Mouse (Mus musculus): ENCODE measurements around the gene Ctsk. TPM values are rescaled to one million over a fixed set of nuclear protein-coding genes. Genes with fewer than 3 reads are reported as not detected.

Ctsk gene
- polyA plus RNA-seq, 1 experiment = not detected

DNA sequence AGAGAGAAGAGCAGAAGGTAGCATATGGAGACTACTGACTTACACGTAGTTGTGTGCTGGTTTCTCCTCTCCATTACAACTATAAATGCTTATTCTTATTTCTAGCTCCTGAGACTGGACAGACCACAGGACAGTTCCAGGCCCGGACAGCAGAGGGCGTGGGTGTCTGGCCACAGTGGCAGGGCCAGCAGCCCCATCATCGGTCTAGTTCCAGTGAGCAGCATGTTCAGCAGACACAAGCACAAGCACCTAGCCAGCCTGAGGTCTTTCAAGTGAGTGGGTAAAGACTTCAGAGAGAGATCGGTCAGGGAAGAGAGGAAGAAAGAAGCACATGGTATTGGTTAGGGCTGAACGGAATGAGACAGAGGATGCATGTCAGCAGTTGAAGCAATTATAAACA lies 4.7 kb upstream of the Ctsk start:
- no peak for TF ChIP-seq FLI1 (IDR thresholded peaks at IDR 0.05; ENCODE audit: low read length)
- no peak for TF ChIP-seq GATA1 (IDR thresholded peaks at IDR 0.05; ENCODE audit: borderline replicate concordance, low read length)
- peaks cover 79% of the 10 kb centered on the region for H3K36me3 ChIP-seq (replicated peaks; ENCODE audit: low read length)
- no peaks in the 10 kb centered on the region for H3K9me3 ChIP-seq
- H3K4me1 ChIP-seq = peaks cover 3% of the 10 kb centered on the region; the same call in 1 of the 2 replicates
- H3K27me3 ChIP-seq (replicated peaks) = no peaks in the 10 kb centered on the region
- H3K4me3 ChIP-seq (replicated peaks) = no peak overlapping the region

DNA sequence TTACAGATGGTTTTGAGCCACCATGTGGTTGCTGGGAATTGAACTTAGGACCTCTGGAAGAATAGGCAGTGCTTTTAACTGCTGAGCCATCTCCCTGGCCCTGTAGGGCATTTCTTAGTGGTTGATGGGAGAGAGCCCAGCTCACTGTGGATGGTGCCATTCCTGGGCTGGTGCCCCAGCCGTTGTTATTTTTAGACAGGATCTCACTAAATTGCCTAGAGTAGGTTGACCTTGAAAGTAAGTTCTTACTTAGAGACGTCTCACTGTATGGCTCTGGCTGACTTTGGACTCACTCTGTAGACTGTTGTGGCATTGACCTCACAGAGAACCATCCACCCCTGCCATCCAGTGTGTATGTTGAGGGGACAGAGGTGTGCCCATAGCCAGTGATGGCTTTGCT lies 827 bp upstream of the Ctsk start:
- peaks cover 43% of the 10 kb centered on the region for H3K36me3 ChIP-seq (replicated peaks; ENCODE audit: low read length)
- H3K4me3 ChIP-seq (replicated peaks) = no peak overlapping the region
- peaks cover 2% of the 10 kb centered on the region for H3K27me3 ChIP-seq (replicated peaks)
- no peak for TF ChIP-seq GATA1 (IDR thresholded peaks at IDR 0.05; ENCODE audit: borderline replicate concordance, low read length)
- TF ChIP-seq FLI1 (IDR thresholded peaks at IDR 0.05; ENCODE audit: low read length) = no peak
- no peaks in the 10 kb centered on the region for H3K9me3 ChIP-seq
- H3K4me1 ChIP-seq = peaks cover 3% of the 10 kb centered on the region; the same call in 1 of the 2 replicates

DNA sequence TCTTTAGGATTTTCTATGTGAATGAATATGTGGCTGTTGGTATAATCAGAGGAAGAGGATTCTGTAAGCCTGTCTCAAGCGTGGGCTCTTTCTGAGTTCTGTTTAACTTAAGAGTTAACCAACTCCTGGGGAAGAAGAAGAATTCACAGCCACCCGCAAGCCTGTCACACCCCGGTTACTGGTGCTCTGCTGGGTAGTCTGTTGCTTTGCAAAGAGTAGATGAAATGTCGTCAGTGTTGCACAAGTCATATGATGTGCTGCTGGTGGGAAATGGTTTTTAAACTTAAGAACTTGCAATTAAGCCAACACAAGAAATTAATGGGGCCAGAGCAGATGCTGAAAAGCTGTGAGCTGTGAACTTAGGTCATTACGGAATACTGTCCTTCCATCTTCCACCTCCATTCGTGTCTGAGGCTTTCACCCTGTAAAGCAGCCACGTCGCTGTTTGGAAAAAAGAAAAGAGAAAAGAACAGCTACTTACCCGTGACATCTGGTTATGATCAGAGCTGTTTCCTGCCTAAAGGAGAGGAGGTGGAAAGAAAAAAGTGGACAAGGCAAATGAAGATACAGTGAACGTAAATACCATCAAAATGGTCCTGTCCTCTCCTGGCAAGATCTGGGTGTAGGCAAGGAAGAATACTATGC lies 562 bp downstream of the Ctsk start:
- Histone ChIP-seq H3K27me3 (replicated peaks) (peaks cover 2% of the 10 kb centered on the region), H3K4me3 (replicated peaks) (no peak overlapping the region), H3K4me1 (peaks cover 3% of the 10 kb centered on the region; the same call in 1 of the 2 replicates), H3K9me3 (no peaks in the 10 kb centered on the region), H3K36me3 (replicated peaks; ENCODE audit: low read length) (peaks cover 29% of the 10 kb centered on the region)
- TF ChIP-seq FLI1 (IDR thresholded peaks at IDR 0.05; ENCODE audit: low read length) = no peak
- no peak for TF ChIP-seq GATA1 (IDR thresholded peaks at IDR 0.05; ENCODE audit: borderline replicate concordance, low read length)

DNA sequence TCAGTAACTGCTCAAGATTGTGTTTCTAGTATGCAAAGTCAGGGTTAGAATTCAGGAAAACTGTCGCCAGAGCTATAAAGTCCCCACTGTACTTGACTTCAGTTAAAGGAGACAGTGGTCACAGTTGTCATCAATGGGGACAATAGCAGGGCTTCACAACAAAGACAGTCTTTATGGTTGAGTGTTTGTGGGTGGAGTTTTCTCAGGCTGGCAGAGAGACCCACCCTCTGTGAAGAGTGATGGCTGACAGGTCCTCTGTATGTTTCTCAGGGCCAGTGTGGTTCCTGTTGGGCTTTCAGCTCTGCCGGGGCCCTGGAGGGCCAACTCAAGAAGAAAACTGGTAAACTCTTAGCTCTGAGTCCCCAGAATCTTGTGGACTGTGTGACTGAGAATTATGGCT lies 3.3 kb downstream of the Ctsk start:
- TF ChIP-seq GATA1 (IDR thresholded peaks at IDR 0.05; ENCODE audit: borderline replicate concordance, low read length) (no peak), FLI1 (IDR thresholded peaks at IDR 0.05; ENCODE audit: low read length) (no peak)
- H3K27me3 ChIP-seq (replicated peaks) = peaks cover 2% of the 10 kb centered on the region
- peaks cover 14% of the 10 kb centered on the region for H3K4me1 ChIP-seq
- H3K9me3 ChIP-seq = no peaks in the 10 kb centered on the region
- H3K4me3 ChIP-seq (replicated peaks) = no peak overlapping the region
- H3K36me3 ChIP-seq (replicated peaks; ENCODE audit: low read length) = peaks cover 9% of the 10 kb centered on the region

DNA sequence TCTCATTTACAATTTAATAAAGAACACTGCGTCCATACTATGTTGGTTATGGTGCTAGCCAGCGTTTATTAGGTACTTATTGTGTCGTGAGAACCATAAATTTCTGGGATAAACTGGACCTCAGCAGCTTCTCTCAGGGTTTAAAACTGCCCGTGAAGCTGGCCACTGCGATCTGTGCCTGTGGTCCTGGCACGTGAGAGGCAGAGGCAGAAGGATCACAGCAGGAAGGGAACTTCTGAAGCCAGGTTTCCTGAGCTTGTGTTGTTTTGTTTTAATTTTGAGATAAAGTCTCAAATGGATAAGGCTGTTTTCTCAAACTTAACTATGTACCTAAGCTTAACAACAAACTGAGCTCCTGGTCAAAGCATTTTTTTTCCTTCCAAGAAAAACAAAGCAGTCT lies 10.3 kb downstream of the Ctsk start:
- Histone ChIP-seq H3K4me1 (peaks cover 23% of the 10 kb centered on the region), H3K9me3 (0 out of 2 replicates have a peak, but pooled peaks cover 4% of the 10 kb centered on the region), H3K27me3 (replicated peaks) (no peaks in the 10 kb centered on the region), H3K36me3 (replicated peaks; ENCODE audit: low read length) (peaks cover 6% of the 10 kb centered on the region), H3K4me3 (replicated peaks) (no peak overlapping the region)
- no peak for TF ChIP-seq FLI1 (IDR thresholded peaks at IDR 0.05; ENCODE audit: low read length)
- TF ChIP-seq GATA1 (IDR thresholded peaks at IDR 0.05; ENCODE audit: borderline replicate concordance, low read length) = no peak

- Histone ChIP-seq H3K36me3 (replicated peaks; ENCODE audit: low read length) (peaks cover 1% of the 10 kb centered on the region), H3K4me3 (replicated peaks) (peak overlapping the region; percentile 72), H3K27me3 (replicated peaks) (no peaks in the 10 kb centered on the region), H3K9me3 (0 out of 2 replicates have a peak, but pooled peaks cover 4% of the 10 kb centered on the region), H3K4me1 (peaks cover 22% of the 10 kb centered on the region)
- TF ChIP-seq FLI1 (IDR thresholded peaks at IDR 0.05; ENCODE audit: low read length) (no peak), GATA1 (IDR thresholded peaks at IDR 0.05; ENCODE audit: borderline replicate concordance, low read length) (no peak)
Measured at GRCm38 (mm10) chr3:95511611-95512180, 12.6 kb downstream of the Ctsk start.

DNA sequence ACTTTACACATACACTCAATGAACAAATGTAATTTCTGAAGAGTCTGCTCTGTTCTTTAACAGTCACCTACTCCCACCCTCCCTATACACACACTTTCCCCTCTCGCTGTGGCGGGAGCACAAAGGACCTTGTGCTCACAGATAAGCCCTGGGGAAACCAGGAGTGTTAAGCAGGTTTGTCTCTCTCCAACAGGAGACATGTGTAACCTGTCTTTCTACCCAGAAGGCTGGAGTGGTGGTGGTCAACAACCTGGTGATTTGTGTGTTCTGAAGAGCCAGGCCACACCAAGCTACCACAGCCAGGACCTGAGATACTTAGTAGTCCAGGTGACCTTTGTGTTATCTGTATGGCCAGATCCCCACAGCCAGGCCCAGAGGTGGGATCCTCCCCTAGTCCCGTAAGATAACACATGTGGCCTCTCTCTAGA lies 17.6 kb downstream of the Ctsk start:
- H3K9me3 ChIP-seq = 0 out of 2 replicates have a peak, but pooled peaks cover 4% of the 10 kb centered on the region
- H3K27me3 ChIP-seq (replicated peaks) = no peaks in the 10 kb centered on the region
- no peaks in the 10 kb centered on the region for H3K36me3 ChIP-seq (replicated peaks; ENCODE audit: low read length)
- H3K4me3 ChIP-seq (replicated peaks) = no peak overlapping the region
- H3K4me1 ChIP-seq = peaks cover 52% of the 10 kb centered on the region
- no peak for TF ChIP-seq GATA1 (IDR thresholded peaks at IDR 0.05; ENCODE audit: borderline replicate concordance, low read length)
- TF ChIP-seq FLI1 (IDR thresholded peaks at IDR 0.05; ENCODE audit: low read length) = no peak

DNA sequence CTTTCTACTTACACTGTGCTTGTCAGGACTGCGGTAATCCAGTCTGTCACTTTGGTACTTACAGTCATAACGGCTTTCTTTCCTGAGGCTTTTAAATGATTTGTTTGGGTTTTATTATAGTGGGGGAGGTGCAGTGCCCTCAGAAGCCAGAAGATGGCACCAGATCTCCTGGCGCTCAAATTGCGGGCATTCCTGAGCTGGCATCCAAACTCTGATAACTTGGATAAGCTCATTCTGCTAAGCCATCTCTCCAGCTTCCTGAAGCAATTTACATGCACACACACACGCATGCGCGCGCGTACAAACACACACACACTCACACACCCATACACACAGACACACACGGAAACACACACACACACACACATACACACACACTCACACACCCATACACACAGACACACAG lies 18.4 kb downstream of the Ctsk start:
- no peak for TF ChIP-seq GATA1 (IDR thresholded peaks at IDR 0.05; ENCODE audit: borderline replicate concordance, low read length)
- no peak for TF ChIP-seq FLI1 (IDR thresholded peaks at IDR 0.05; ENCODE audit: low read length)
- H3K4me1 ChIP-seq = peaks cover 51% of the 10 kb centered on the region
- peaks cover 4% of the 10 kb centered on the region for H3K27me3 ChIP-seq (replicated peaks)
- H3K4me3 ChIP-seq (replicated peaks) = no peak overlapping the region
- 0 out of 2 replicates have a peak, but pooled peaks cover 4% of the 10 kb centered on the region for H3K9me3 ChIP-seq
- H3K36me3 ChIP-seq (replicated peaks; ENCODE audit: low read length) = no peaks in the 10 kb centered on the region

DNA sequence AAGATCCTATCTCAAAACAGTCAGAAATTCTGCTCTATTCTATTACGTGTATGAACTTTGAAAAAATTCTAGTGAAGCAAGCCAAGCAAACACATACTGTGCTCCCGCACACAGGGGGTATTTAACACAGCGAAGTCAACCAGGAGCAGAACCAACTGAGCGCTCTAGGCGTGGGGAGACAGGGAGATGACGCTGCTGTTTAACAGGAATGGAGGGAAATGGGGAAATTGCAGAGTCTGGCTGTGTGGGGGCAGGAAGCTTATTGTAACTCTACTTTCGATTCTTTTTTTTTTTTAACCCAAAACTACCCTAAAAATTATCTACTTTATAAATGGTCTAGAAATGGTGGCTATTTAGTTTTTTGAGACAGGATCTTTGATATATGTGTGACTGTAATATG lies 19.8 kb downstream of the Ctsk start:
- H3K4me3 ChIP-seq (replicated peaks) = peak overlapping the region; percentile 70
- no peak for TF ChIP-seq GATA1 (IDR thresholded peaks at IDR 0.05; ENCODE audit: borderline replicate concordance, low read length)
- no peak for TF ChIP-seq FLI1 (IDR thresholded peaks at IDR 0.05; ENCODE audit: low read length)
- no peaks in the 10 kb centered on the region for H3K9me3 ChIP-seq
- H3K27me3 ChIP-seq (replicated peaks) = peaks cover 9% of the 10 kb centered on the region
- peaks cover 63% of the 10 kb centered on the region for H3K4me1 ChIP-seq
- no peaks in the 10 kb centered on the region for H3K36me3 ChIP-seq (replicated peaks; ENCODE audit: low read length)

DNA sequence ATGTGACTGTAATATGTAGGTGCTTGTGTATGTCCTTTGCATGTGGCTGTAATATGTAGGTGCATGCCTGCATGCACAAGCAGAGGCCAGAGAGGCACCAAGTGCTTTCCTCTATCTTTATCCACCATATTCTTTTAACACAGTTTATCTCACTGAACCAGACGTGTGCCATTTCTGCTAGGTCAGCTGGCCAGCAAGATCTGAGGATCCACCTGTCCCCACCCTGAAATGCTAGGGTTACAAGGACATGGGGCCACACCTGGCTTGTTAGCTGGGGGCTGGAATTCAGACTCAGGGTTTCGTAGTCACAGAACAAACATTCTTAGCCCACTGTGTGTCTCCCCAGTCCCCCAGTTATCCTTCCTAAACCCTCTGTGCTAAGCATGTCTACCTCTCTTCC lies 20.3 kb downstream of the Ctsk start:
- Histone ChIP-seq H3K36me3 (replicated peaks; ENCODE audit: low read length) (no peaks in the 10 kb centered on the region), H3K27me3 (replicated peaks) (peaks cover 11% of the 10 kb centered on the region), H3K4me1 (peaks cover 67% of the 10 kb centered on the region), H3K4me3 (replicated peaks) (peak overlapping the region; percentile 69), H3K9me3 (no peaks in the 10 kb centered on the region)
- TF ChIP-seq FLI1 (IDR thresholded peaks at IDR 0.05; ENCODE audit: low read length) (no peak), GATA1 (IDR thresholded peaks at IDR 0.05; ENCODE audit: borderline replicate concordance, low read length) (no peak)

Measured in megakaryocyte, embryonic 14.5 days (primary cell).